Mouse (Mus musculus) thymus, postnatal 10 days (tissue): ENCODE measurements around the gene Acd.

Experiments used
- DNase-seq, 2 experiments: peaks; one replicate each; pipeline ENCODE4 v3.0.0; 2021; ENCODE audit warnings: low spot score in 2 of 2

Acd gene

GRCm38 (mm10) chr8:105700966-105701824 is at the start of gene Acd, which contains the start of gene Pard6a:
Gene Acd (minus strand): TSS chr8:105701102.
Gene Pard6a (plus strand): TSS chr8:105701148.
- DNase-seq, result peak; percentile 89 to 98

- DNase-seq, result no peak
Observed at GRCm38 (mm10) chr8:105750606-105751005, 49.7 kb upstream of the Acd start.

GRCm38 (mm10) chr8:105743301-105743700 is 42.4 kb upstream of the Acd start:
- no peak for DNase-seq

GRCm38 (mm10) chr8:105739216-105739615 is 38.3 kb upstream of the Acd start:
- no peak for DNase-seq

- no peak for DNase-seq
Observed at GRCm38 (mm10) chr8:105732186-105732585, 31.3 kb upstream of the Acd start.

- no peak for DNase-seq
Observed at GRCm38 (mm10) chr8:105727397-105728124, 26.7 kb upstream of the Acd start.

GRCm38 (mm10) chr8:105725726-105726125 is 24.8 kb upstream of the Acd start:
- no peak for DNase-seq

GRCm38 (mm10) chr8:105722861-105723260 is 22.0 kb upstream of the Acd start:
- no peak for DNase-seq

- no peak for DNase-seq
Observed at GRCm38 (mm10) chr8:105719637-105720036, 18.7 kb upstream of the Acd start.

- no peak for DNase-seq
Observed at GRCm38 (mm10) chr8:105716302-105716945, 15.5 kb upstream of the Acd start.

- DNase-seq, result no peak
Observed at GRCm38 (mm10) chr8:105715042-105715441, 14.1 kb upstream of the Acd start.

GRCm38 (mm10) chr8:105714139-105714538 is 13.2 kb upstream of the Acd start:
- DNase-seq, result peak; percentile 79 to 96

- DNase-seq, result no peak
Observed at GRCm38 (mm10) chr8:105712286-105712685, 11.4 kb upstream of the Acd start.

- DNase-seq, result peak; percentile 3 to 7
Observed at GRCm38 (mm10) chr8:105709317-105709716, 8.4 kb upstream of the Acd start.

GRCm38 (mm10) chr8:105708675-105709074 is 7.8 kb upstream of the Acd start:
- peak in 1 of 2 experiments; percentile 7 for DNase-seq

GRCm38 (mm10) chr8:105707498-105708403 is 6.8 kb upstream of the Acd start, which contains the start of the genes 4933405L10Rik and Enkd1:
Gene 4933405L10Rik (plus strand): TSS chr8:105707655.
Gene Enkd1 (minus strand): TSS chr8:105708210.
- peak; percentile 86 for DNase-seq

- no peak for DNase-seq
Observed at GRCm38 (mm10) chr8:105706426-105706825, 5.5 kb upstream of the Acd start.

GRCm38 (mm10) chr8:105704955-105705354 is 4.1 kb upstream of the Acd start:
- DNase-seq, result no peak

GRCm38 (mm10) chr8:105704146-105704812 is 3.4 kb upstream of the Acd start:
- DNase-seq, result peak in 1 of 2 experiments; percentile 8

- no peak for DNase-seq
Observed at GRCm38 (mm10) chr8:105702731-105703415, 2.0 kb upstream of the Acd start.
